Mouse (Mus musculus) heart, adult 2 months (tissue): ENCODE results near the gene Slc24a3.

ENCODE experiments used
- CTCF ChIP-seq: fragments of 200-600 bp; IDR thresholded peaks from 2 replicates; pipeline ENCODE4 v1.8.1; 2022; ENCODE audit warnings: antibody characterized with exemption, mild to moderate bottlenecking, moderate library complexity
- EP300 ChIP-seq: fragments of 200-500 bp; IDR thresholded peaks from 2 replicates; pipeline ENCODE4 v1.6.1; 2011; ENCODE audit warnings: low read depth, low read length, control low read depth; ENCODE audit not compliant: insufficient read depth
- POLR2A ChIP-seq: fragments of 200-500 bp; IDR thresholded peaks from 2 replicates; pipeline ENCODE4 v1.6.1; 2011; ENCODE audit warnings: mild to moderate bottlenecking, low read depth, low read length, control low read depth; ENCODE audit not compliant: insufficient read depth

- TF ChIP-seq CTCF: no peak
- no peak for TF ChIP-seq POLR2A
- TF ChIP-seq EP300: no peak
Observed at GRCm38 (mm10) chr2:145165076-145165475, 2.5 kb upstream of the Slc24a3 start.
